Mouse (Mus musculus) retina, postnatal 1 day (tissue): ENCODE data around the gene Ccdc17.

Experiments
- DNase-seq: peaks from one replicate; pipeline ENCODE4 v3.0.0-alpha.2; 2012

Gene Ccdc17

GRCm38 (mm10) chr4:116645624-116646023, 49.2 kb downstream of the Ccdc17 start:
- no peak for DNase-seq

- DNase-seq = no peak
Observed at GRCm38 (mm10) chr4:116649411-116649810, 53.0 kb downstream of the Ccdc17 start.
